Mouse (Mus musculus): ENCODE measurements around the gene Ier2.
A peak's percentile ranks its signal among the peaks of the same experiment; 100 is the strongest.

The Ier2 gene

DNA sequence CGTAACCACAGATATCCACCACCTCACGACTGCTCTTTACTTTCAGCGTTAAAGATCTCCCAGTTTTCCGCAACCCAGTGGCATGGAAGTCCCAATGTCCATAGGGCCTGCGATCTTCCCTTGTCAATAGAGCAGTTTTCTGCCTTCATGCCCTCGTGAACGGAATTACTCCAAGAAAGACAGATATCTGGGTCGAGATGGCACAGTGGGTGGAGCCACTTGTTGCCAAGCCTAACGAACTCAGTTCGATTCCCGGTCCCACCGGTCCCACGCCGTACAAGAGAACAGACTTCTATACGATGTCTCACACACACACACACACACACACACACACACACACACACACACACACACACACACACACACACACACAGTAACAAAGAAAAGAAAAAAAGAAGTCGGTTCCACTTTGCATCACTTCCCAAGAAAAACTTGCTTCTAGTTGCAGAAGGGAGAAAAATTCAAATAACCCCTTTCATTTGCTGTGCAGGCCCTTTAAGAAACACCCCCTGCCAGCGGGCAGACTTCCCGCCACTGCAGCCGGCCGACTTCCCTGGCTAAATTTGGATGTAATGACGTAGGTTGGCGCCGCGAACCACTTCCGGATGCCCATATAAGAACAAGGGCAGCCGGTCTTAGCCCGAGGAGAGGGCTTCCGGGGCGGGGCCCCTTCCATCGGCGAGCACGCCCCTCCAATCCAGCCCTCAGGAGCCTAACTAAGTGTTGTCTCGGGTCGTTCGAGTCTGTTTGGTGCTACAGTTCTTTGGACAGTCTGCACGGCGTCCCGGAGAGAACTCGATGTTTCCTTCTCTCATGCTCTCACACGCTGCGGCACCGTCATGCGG, 1.1 kb upstream of the Ier2 start:
- peak; percentile 62 for ATAC-seq (ENCODE audit: low TSS enrichment)

DNA sequence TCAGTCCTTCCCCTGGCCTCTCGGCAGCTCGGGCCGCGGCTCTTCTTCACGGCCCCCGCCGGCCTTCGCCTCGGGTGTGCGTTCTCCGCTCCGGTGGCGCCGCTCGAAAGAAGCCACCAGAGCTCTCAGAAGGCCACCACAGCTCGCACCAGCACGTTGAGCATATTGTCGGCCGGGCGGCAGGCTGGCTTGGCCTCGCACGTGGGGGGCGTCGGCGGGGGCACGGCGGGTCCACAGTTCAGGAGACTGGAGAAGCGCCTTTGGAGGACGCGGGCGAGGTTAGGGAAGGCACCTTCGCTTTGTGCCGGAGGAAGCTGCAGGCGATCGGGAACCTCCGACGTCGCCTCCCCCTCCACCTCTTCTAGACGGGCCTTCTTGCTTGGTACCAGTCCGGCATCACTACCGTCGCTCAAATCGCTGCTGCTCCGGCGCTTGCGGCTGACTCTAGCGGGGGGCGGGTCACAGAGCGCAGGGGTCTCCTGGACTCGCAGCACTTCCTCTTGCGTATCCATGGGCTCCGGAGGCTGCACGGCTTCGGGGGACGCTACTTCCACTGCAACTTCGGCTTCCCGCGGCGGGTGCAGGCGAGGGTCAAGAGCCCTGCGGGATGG, 586 bp downstream of the Ier2 start:
- 0 out of 2 replicates have a peak, but pooled peaks have one; percentile 0 for ATAC-seq (ENCODE audit: low TSS enrichment)

DNA sequence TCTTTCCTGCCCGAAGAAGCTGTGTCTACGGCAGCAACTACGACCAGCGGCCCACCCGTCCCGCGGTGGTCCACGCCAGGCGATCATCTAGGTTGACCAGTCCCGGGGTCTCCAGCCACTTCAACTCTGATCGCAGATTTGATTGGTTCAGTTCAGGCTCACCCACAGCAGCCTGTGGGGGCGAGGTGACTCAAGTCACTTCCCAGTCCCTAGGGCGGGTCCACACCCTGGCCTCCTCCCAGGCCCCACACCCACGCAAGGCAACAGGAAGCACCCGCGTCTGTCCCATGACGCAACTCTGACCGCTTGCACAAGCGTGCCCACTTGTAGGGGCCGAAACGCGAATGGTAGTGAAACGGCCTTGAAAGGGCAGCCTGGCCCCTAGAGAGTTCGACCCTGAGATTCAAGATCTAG, 1.2 kb downstream of the Ier2 start:
- no peak for ATAC-seq (ENCODE audit: low TSS enrichment)

DNA sequence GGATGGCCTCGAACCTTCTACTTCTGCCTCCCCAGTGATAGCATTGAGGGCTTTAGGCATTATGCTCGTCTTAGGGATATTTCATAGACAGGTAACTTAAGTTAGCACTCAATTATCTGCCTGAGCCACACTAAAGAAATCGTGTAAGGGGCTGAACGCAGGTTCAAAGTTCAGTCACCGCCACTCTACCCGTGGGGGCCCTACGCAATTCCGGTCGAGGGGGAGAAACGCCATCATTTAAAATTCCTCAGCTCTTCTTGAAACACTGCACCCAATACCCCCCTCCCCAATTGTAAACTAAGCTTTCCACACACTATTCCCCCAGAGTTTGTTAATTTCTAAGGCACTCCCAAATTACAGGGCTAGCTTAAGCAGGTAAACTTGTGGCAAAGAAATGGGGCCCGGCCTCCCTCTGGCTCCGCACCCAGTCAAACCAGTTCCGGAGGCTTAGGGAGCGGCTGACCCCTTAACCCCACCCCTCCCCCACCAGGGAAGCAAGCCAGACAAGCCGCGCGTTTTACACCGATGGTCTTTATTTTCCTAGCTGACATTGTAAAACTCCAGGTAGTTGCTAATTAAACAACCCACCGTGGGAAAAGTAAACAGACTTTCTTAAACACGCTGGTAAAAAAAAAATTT, 1.7 kb downstream of the Ier2 start:
- no peak for ATAC-seq (ENCODE audit: low TSS enrichment)

DNA sequence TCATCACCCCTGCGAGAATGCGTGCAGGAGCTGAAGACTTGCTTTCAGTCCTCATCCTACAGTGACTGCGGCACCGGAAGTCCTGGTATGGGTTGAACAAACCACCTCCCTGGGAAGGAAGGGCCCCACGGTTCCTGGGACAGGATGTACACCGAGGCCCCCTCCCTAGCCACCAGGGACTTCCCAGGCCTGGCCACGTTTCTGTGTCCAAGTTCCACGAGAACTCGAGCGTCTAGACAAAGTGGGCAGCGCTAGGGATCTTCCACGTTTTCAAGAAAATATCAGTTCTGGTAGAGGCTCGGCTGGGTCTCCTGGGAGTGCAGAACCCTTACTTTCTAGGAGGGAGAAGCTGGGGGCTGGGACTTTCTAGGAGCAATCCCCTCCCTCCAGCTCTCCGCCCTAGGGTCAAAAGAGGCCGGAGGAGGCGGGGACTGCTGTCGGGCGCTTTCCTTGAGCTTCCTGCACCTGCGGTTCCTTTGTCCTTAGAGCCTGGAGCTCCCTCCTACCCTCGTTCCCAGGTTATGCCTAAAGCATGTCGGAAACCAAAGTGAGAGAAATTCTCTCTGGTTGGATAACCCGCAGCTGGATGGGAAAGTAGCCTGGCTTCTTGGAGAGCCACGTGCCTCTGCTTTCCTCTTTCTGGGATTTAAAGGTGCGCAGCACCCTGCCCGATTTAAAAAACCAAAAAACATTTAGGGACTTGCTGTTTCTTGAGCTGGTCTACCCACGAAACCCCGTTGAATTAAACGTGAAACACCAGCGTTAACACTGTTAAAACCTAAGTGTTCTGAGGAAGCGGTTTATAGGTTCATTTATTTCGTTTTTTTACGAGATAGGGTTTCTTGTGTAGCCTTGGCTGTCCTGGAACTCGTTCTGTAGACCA, 2.5 kb downstream of the Ier2 start:
- no peak for ATAC-seq (ENCODE audit: low TSS enrichment)

DNA sequence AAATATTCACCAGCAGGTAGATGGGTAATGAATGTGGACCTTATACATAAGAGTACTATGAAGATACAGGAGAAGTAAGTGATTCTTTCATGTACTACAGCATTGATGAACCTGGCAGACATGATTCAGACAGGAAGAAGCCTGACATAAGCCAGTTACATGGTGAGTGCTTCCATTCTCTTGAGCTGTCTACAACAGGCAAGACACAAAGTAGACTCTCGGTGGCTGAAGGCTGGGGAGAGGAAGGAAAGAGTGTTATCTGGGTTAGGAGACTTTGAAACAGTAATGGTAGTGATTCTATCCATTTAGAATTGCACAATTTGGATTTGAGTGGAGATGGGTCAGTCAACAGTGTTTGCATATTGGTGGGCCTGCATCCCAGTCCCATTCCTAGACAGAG, 3.7 kb downstream of the Ier2 start:
- no peak for ATAC-seq (ENCODE audit: low TSS enrichment)

DNA sequence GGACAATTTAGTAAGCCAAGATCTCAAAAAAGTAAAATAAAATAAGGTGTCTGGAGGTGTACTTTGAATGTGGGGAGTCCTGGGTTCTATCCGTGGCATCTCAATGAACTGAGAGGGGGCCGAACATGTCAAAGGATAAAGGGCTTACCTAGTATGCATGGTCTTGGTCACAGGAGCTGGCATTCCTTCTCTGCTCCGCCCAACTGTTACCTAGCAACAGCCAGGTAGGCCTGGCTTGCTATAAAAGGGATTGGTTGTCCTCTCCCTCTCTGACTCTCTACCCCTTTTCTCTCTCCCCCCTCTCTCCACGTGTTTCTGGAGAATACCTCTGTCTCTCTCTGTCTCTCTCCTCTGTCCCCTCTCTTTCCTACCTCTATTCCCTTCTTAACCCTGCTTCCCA, 5.0 kb downstream of the Ier2 start:
- ATAC-seq (ENCODE audit: low TSS enrichment) = no peak

DNA sequence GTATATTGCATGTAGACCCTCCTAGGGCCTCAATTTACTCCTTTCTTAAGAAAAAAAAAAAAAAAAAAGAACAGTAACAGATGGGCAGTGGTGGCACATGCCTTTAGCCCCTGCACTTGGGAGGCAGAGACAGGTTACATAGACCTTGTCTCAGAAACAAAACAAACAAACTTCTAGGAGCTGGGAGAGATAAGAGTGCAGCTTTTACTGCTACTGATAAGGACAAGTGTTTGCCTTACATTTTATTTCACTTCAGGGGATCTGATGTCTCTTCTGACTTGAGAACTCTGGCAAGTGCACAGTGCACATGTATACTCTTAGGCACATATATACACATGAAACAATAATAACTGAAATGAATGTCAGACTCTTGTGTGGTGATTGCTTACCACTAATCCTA, 5.4 kb downstream of the Ier2 start:
- ATAC-seq (ENCODE audit: low TSS enrichment) = no peak

DNA sequence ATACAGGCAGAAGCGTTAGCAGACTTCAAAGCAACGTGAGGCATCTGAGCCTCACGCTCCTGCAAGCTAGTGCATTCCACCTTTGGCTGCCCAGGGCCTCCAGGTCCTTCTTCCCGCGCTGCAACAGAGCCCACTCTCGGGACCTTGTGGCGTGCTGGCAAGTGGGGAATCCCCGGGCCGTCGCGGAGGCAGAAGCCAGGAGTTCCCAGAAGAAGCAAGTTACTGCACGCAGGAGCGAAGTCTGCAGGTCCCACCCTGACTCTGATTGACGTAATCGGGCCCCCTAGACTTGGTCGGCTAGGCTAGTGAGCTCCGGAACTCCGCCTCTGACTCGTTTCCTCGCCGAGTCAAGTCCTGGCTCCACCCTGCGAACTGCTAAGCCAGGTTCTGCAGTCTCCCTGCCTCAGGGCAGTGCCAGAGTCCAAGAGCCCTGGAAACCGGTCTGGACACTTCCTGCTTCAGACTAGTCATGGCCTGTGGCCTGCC, 6.0 kb downstream of the Ier2 start:
- ATAC-seq (ENCODE audit: low TSS enrichment) = no peak

DNA sequence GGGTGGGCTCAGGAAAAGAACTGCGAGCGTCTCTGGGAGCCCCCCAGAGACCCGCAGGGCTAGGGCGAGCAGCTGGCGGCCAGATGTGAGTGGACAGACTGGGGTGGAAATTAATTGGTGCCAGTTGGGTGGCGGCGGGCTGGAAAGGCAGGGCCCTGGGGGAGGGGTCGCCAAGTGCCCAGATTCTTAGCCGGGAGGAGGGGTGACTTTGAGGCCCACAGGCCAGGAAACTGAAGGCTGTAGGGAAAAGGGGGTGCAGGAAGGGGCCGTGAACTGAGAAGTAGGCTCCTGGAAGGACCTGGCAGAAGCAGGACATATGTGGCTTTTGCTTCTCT, 6.5 kb downstream of the Ier2 start:
- no peak for ATAC-seq (ENCODE audit: low TSS enrichment)

DNA sequence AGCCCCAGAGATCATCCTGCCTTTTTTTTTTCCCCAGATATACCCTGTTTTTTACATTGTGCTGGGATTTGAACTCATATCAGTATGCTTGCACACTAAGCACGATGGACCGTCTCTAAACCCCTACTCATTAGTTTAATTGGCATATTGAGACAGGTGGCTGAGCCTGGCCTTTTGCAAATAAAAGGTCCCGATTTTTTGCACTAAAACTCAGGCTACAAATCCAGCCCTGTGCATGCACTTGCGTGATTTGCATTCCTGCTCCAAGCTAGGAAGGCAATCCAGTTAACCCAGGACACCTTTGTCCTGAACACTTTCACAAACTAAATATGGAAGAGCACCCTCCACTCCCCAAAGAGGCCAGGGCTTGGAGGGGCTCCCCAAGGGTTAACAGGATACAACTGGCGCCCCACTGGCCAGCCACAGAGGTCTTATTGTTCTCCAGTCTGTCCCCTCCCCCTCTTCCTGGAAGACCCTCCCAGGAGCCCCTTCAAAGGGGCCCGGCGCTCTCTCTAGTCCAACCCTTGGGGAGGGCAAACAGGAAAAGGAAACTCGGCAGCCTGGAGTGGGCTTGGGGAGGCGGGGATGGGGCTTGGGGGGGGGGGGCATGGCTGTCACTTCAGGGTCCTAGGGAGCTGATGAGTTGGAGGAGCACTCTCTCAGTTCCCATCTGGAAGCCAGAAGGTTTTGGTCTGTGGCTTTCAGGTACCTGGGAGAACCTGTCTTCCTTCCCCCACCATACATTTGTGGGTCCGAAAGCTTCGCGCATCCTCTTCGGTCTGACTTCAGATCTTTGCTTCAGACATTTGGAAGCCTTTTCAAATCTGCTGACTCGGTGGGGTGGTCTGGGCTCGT, 7.1 kb downstream of the Ier2 start:
- ATAC-seq (ENCODE audit: low TSS enrichment) = no peak

DNA sequence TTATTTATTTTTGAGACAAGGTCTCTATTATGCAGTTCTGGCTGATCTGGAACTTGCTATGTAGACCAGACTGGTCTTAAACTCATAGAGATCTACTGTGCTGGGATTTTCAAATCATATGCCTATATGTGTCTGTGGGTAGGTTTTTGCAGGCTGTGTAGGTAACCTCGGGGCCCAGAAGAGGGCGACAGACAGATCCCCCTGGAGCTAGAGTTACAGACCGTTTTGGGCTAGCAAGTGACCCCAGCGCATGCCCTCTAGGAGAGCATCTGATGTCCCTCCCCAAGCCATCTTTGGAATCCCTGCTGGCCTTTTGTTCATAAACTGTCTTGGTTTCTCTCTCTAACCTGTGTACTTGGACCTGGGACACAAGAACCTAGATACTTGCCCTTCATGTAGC, 8.1 kb downstream of the Ier2 start:
- no peak for ATAC-seq (ENCODE audit: low TSS enrichment)

DNA sequence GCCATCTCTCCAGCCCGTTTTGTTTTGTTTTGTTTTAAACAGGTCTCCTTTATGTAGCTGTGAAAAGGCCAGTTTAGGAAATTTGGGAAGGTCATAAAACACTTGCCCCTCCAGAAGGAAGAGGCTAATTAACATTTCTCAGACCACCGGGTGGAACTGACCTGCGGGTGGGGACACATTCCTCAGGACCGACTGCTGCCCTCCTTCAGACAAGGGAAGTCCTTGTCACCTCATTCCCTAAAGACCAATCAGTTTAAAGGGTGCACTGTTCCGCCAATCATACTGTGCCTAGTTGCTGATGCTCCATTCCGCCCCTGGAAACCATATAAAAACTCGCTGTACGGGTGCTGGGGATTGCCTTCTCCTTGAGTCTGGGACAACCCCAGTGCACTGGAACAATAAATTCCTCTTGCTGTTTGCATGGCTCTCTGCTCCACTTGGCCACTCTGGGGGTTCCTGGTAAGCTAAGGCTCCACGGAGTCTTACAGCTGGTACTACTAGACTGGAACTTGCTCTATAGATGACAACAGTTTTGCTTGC, 9.5 kb downstream of the Ier2 start:
- ATAC-seq (ENCODE audit: low TSS enrichment) = no peak

DNA sequence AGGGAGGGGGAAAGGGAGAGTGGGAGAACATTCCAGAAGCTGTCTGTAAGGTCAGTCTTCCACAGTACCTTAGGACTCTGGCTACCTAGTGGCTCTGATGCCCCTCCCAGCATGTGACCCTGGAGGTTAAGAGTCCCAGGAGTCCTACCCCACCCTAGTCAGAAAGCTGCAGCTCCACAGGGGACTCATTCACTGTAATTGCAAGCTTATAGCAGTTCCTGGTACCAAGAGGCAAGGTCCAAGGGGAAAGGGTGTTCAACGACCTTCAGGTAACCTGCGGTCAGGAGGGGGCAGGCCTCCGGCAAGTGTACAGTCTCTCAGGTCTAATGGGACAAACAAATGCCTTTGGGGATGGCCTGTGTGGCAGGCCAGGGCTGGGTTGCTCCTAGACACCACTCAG, 12.4 kb downstream of the Ier2 start:
- no peak for ATAC-seq (ENCODE audit: low TSS enrichment)

DNA sequence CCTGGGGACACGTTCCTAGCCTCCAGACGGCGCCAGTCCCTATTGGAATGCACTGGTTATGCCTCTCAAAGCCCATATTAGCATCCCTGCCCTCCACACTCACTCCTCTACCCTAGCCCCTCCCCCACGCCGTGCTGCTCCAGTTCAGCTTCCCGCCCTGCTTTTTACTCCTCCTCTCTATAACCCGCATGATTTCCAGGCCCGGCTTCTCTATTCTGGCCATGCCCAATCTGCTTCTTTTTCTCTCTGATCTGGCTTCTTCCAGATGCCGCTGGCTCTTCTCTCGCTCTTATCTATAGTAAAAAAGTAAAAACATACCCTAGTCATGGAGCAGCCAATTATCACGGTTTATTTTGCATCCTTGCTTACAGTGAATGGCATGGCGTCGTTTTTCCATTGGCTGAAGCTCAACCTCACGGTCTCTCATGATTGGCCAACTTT, 15.2 kb downstream of the Ier2 start:
- peak; percentile 38; the same call in 1 of the 2 replicates for ATAC-seq (ENCODE audit: low TSS enrichment)

DNA sequence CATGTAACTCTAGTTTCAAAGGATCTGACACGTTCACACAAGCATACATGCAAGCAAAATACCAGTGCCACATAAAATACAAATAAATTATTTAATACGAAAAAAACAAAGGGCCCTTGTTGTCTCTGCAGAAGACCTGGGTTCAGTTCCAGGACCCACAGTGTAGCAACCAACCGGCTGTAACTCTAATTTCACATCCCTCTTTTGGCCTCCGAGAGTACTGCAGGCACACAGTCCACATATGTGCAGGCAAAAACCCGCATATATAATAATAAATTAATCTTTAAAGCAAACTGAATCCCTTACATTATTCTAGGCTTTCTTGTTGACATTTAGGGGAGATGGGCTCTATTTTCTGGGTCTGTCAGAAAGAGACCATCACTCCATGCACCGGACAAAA, 15.9 kb downstream of the Ier2 start:
- no peak for ATAC-seq (ENCODE audit: low TSS enrichment)

DNA sequence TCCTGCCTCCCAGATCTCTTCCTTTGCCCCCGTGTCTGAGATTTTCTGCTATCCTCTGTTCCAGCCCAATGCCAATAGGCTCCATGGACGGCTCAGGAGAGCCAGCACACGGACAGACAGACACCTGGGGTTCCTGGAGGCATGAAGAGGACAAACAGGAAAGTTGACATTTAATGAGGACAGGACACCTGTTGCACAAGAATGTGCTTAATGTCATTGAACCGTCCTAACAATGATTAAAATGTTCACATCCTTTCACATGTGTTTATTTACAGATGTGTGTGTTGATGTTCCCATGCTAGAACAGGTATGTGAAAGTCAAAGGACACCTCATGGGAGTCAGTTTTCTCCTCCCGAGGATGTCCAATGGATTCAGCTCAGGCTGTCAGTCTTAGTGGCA, 19.6 kb downstream of the Ier2 start:
- no peak for ATAC-seq (ENCODE audit: low TSS enrichment)

DNA sequence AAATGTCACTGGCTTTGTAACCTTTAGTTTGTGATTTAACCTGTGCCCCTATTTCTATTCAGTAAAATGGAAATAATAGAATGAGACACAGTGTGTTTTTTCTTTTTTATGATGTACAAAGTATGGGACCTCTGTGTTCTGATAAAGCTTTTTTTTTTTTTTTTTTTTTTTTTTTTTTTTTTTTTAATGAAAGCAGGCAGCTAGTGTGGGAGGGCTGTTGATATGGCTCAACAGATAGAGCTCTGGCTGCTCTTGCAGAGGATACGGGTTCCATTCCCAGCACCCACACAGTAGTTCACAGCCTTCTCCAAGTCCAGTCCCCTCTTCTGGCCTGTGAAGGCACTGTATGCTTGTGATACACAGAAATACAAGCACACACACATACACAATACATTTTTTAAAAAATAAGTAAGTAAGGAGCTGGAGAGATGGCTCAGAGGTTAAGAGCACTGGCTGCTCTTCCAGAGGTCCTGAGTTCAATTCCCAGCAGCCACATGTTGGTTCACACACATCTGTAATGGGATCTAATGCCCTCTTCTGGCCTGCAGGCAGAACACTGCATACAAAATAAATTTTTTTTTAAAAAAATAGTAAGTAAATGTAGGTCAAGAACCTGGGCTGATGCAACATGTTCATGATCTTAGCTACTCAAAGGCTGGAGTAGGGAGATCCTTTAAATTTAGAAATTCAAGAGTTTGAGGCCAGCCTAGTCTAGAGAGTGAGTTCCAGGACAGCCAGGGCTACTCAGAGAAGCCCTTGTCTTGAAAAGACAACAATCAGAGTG, 20.9 kb downstream of the Ier2 start:
- no peak for ATAC-seq (ENCODE audit: low TSS enrichment)

DNA sequence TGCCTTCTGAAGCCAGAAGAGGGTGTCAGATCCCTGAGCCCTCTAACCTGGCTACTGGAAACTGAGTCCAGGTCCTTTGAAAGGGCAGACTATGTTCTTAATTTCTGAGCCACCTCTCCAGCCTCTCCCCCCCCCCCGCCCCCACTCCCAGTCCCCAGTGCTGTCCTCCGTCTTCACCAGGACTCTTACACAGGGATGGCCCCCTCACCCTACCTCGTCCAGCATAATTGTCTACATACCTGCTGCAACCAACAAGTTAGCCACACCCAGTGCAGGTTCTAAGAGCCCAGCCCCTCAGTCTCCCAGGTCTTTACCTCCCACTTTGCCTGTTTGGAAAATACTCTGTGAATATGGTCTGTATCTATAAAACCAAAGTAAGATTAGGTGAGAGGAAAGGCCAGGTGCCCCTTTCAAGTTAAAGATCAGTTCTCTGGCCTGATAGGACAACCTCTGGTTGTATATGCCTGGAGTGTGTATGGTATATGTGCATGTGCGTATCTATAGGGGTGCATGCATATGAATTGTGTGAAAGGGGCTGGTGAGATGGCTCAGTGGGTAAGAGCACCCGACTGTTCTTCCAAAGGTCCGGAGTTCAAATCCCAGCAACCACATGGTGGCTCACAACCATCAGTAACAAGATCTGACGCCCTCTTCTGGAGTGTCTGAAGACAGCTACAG, 21.9 kb downstream of the Ier2 start:
- no peak for ATAC-seq (ENCODE audit: low TSS enrichment)

Data from frontal cortex, adult (tissue).